Mouse (Mus musculus): ENCODE results near the gene Cltc.
"Not testable (repeated sequence)": the region's sequence is repeated elsewhere in the genome, so short reads cannot be mapped to it uniquely, and the experiment has no call there.

Cltc gene

GRCm38 (mm10) chr11:86757480-86758371, at the start of gene Cltc:
Cltc (minus strand) TSS chr11:86757565.
- peak; percentile 98 for DNase-seq (ENCODE audit: low spot score in 2 of 2)

GRCm38 (mm10) chr11:86807001-86807477, 49.7 kb upstream of the Cltc start:
- DNase-seq (ENCODE audit: low spot score in 2 of 2) = peak; percentile 60 to 66

- DNase-seq (ENCODE audit: low spot score in 2 of 2) = no peak
Measured at GRCm38 (mm10) chr11:86794161-86794560, 36.8 kb upstream of the Cltc start.

GRCm38 (mm10) chr11:86787436-86787835, 30.1 kb upstream of the Cltc start:
- not testable (repeated sequence) for DNase-seq (ENCODE audit: low spot score in 2 of 2)

- no peak for DNase-seq (ENCODE audit: low spot score in 2 of 2)
Measured at GRCm38 (mm10) chr11:86785767-86786166, 28.4 kb upstream of the Cltc start.

GRCm38 (mm10) chr11:86769884-86770283, 12.5 kb upstream of the Cltc start:
- no peak for DNase-seq (ENCODE audit: low spot score in 2 of 2)

- DNase-seq (ENCODE audit: low spot score in 2 of 2) = no peak
Measured at GRCm38 (mm10) chr11:86764501-86764900, 7.1 kb upstream of the Cltc start.

- DNase-seq (ENCODE audit: low spot score in 2 of 2) = not testable (repeated sequence)
Measured at GRCm38 (mm10) chr11:86763127-86763526, 5.8 kb upstream of the Cltc start.

- no peak for DNase-seq (ENCODE audit: low spot score in 2 of 2)
Measured at GRCm38 (mm10) chr11:86760357-86760756, 3.0 kb upstream of the Cltc start.

GRCm38 (mm10) chr11:86759886-86760285, 2.5 kb upstream of the Cltc start:
- no peak for DNase-seq (ENCODE audit: low spot score in 2 of 2)

- DNase-seq (ENCODE audit: low spot score in 2 of 2) = no peak
Measured at GRCm38 (mm10) chr11:86759226-86759625, 1.9 kb upstream of the Cltc start.

GRCm38 (mm10) chr11:86758559-86758958, 1.2 kb upstream of the Cltc start:
- no peak for DNase-seq (ENCODE audit: low spot score in 2 of 2)

- DNase-seq (ENCODE audit: low spot score in 2 of 2) = no peak
Measured at GRCm38 (mm10) chr11:86757142-86757479, 254 bp downstream of the Cltc start.

- DNase-seq (ENCODE audit: low spot score in 2 of 2) = peak; percentile 39 to 40
Measured at GRCm38 (mm10) chr11:86756156-86757141, 916 bp downstream of the Cltc start.

GRCm38 (mm10) chr11:86752404-86752803, 5.0 kb downstream of the Cltc start:
- DNase-seq (ENCODE audit: low spot score in 2 of 2) = no peak

GRCm38 (mm10) chr11:86751010-86751409, 6.4 kb downstream of the Cltc start:
- DNase-seq (ENCODE audit: low spot score in 2 of 2) = no peak

- DNase-seq (ENCODE audit: low spot score in 2 of 2) = no peak
Measured at GRCm38 (mm10) chr11:86749776-86750423, 7.5 kb downstream of the Cltc start.

- DNase-seq (ENCODE audit: low spot score in 2 of 2) = no peak
Measured at GRCm38 (mm10) chr11:86745634-86746404, 11.5 kb downstream of the Cltc start.

- DNase-seq (ENCODE audit: low spot score in 2 of 2) = no peak
Measured at GRCm38 (mm10) chr11:86742605-86743004, 14.8 kb downstream of the Cltc start.

GRCm38 (mm10) chr11:86741505-86741904, 15.9 kb downstream of the Cltc start:
- no peak for DNase-seq (ENCODE audit: low spot score in 2 of 2)

- DNase-seq (ENCODE audit: low spot score in 2 of 2) = no peak
Measured at GRCm38 (mm10) chr11:86739470-86739869, 17.9 kb downstream of the Cltc start.

All from frontal cortex, postnatal 10 days (tissue).